In the genomic region with DNA sequence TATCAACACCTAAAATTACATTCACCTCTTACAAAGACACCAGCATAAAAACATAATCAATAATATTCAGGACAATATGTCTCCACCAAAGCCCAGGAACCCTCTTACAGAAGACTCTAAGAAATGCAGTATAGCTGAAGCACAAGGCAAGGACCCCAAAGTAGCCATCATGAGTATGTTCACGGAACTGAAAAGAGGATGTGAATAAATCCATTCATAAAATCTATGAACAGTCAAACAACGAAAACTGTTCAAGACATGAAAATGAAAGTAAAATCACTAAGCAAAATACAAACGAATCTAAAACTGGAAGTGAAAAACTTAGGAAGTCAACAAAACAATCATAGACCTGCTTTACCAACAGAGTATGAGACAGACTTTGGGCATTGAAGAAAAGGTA, we compare ENCODE assay signal across 1 mouse cellular context.
TF ChIP-seq lines count a peak whose summit lies in the region.

No protein-coding gene starts in this region.

TF ChIP-seq in CH12.LX, 34 proteins besides CTCF, POLR2A, EP300 and RAD21 (continued from another document):
- TF ChIP-seq JUN (IDR thresholded peaks at IDR 0.05; ENCODE audit: insufficient read depth, low read depth, low read length) (peak; percentile 66), JUND (conservative IDR thresholded peaks at IDR 0.05; ENCODE audit: low read depth, low read length) (peak; percentile 85), MXI1 (IDR thresholded peaks at IDR 0.05; ENCODE audit: low read depth, low read length) (no peak)
